Mouse (Mus musculus) forebrain, embryonic 16.5 days (tissue): ENCODE measurements around the gene Cyct. TPM values are rescaled to one million over a fixed set of nuclear protein-coding genes. Genes with fewer than 3 reads are reported as not detected.

Experiments
- ATAC-seq: fragments of 200-750 bp; cut with Nextera tagmentation; 2 replicates; pipeline ENCODE4 v1.8.0; 2017; ENCODE audit warnings: mild to moderate bottlenecking, moderate library complexity
- H3K27ac ChIP-seq: fragments of 300-500 bp; sonication (generic); 2 replicates; pipeline ENCODE4 v1.5.1; 2014; ENCODE audit warnings: low read length, control low read depth
- H3K27me3 ChIP-seq: fragments of 300-500 bp; sonication (generic); replicated peaks from 2 replicates; pipeline ENCODE4 v1.6.1; 2014; ENCODE audit warnings: low read length; ENCODE audit not compliant: control insufficient read depth, insufficient read depth
- H3K36me3 ChIP-seq: fragments of 300-500 bp; sonication (generic); 2 replicates; pipeline ENCODE4 v1.6.1; 2014; ENCODE audit not compliant: control insufficient read depth, insufficient read depth
- H3K4me1 ChIP-seq: fragments of 300-500 bp; sonication (generic); replicated peaks from 2 replicates; pipeline ENCODE4 v1.6.1; 2014; ENCODE audit warnings: low read length; ENCODE audit not compliant: control insufficient read depth, insufficient read depth
- H3K4me2 ChIP-seq: fragments of 300-500 bp; sonication (generic); 2 replicates; pipeline ENCODE4 v1.6.1; 2014; ENCODE audit warnings: mild to moderate bottlenecking, low read length, control low read depth
- H3K4me3 ChIP-seq: fragments of 300-500 bp; sonication (generic); replicated peaks from 2 replicates; pipeline ENCODE4 v1.5.1; 2014; ENCODE audit warnings: mild to moderate bottlenecking, low read length, control low read depth
- H3K9ac ChIP-seq: fragments of 300-500 bp; sonication (generic); replicated peaks from 2 replicates; pipeline ENCODE4 v1.6.1; 2014; ENCODE audit warnings: low read depth, low read length, control low read depth
- H3K9me3 ChIP-seq: fragments of 300-500 bp; sonication (generic); 2 replicates; pipeline ENCODE4 v1.6.1; 2016; ENCODE audit warnings: low read length; ENCODE audit not compliant: control insufficient read depth
- WGBS: fragments of 180-500 bp; shearing (Covaris S2); extraction: QIAGEN DNeasy Blood & Tissue Kit; methylation state at CpG from one replicate; pipeline ENCODE4 v1.1.7; 2014; 5-methylcytosine and 5-hydroxymethylcytosine counted together
- microRNA-seq: library from miRNA; unstranded; fragments of <30 nt; microRNA quantifications from one replicate; pipeline ENCODE4, GENCODE M21; 2017
- polyA plus RNA-seq: library from polyadenylated mRNA; unstranded; fragments of >200 nt; fragmentation: Nextera tagmentation; extraction: Ambion mirVana; gene quantifications from 2 replicates; pipeline ENCODE4 v1.2.1, GENCODE M21; 2015

The Cyct gene
- polyA plus RNA-seq, 1 experiment from 2014 or later = not detected

DNA sequence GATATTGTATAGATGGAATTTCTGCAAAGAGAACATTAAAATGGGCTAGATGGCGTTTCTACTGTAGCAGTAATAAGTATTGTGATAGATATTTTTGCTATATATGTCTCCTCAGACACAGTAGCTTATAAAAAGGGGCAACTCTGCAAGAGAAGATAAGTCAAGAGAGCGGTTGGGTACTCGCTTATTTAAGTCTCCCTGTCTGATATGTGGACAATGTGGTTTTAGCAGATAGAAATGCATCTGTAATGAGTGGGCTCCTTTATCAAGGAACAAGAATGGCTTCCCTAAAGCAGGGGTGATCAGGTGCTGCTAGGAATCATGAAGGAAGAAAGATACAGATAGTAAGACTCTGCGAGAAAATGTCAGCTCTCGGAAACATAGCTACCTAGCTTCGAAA is 39.9 kb downstream of the Cyct start:
- 83% methylated on average over 6 of the region's 6 CpGs for WGBS
- no peak overlapping the region for H3K9ac ChIP-seq
- H3K36me3 ChIP-seq = no peaks in the 10 kb centered on the region
- ATAC-seq = no peak
- H3K4me2 ChIP-seq = no peak overlapping the region
- H3K27me3 ChIP-seq = no peaks in the 10 kb centered on the region
- H3K9me3 ChIP-seq = no peaks in the 10 kb centered on the region
- no peak overlapping the region for H3K4me3 ChIP-seq
- no peak overlapping the region for H3K27ac ChIP-seq
- no peaks in the 10 kb centered on the region for H3K4me1 ChIP-seq

DNA sequence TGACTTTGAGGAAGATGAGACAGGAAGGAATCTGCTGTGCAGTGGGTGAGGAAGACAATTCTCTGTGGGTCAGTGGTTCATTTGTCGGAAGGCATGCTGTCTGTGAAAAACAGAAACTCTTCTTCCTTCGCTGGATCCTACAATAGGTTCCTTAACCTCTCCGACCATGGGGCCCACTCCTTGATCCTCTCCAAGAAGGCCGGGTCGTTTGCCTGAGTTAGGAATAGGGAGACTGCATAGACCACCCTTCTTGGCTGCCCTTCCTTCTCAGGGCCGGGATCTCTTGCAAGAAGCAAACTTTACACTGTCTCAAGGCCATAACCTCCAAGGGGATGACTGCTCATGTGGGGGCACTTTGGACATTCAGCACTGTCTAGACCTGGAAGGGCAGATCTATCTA is 41.0 kb downstream of the Cyct start:
- WGBS = 94% methylated on average over 6 of the region's 6 CpGs
- H3K4me2 ChIP-seq = no peak overlapping the region
- no peak for ATAC-seq

More for the DNA sequence above, 41.0 kb downstream of the Cyct start:
- Histone ChIP-seq H3K9ac (no peak overlapping the region), H3K36me3 (no peaks in the 10 kb centered on the region), H3K4me1 (no peaks in the 10 kb centered on the region), H3K27ac (no peak overlapping the region), H3K27me3 (no peaks in the 10 kb centered on the region), H3K9me3 (no peaks in the 10 kb centered on the region), H3K4me3 (no peak overlapping the region)

Small RNA genes within 50 kb of the gene (microRNA-seq; reads per million reads assigned to microRNA genes)
- not detected for gene Gm44337

Other genes with a start within 250 kb of the Cyct start
- 0.31 and 0.73 TPM in 2 replicates for gene Pde11a, start 21.7 kb downstream of the Cyct start, polyA plus RNA-seq
- 19.2 and 19.5 TPM in 2 replicates for gene Rbm45, start 9.5 kb upstream of the Cyct start, polyA plus RNA-seq
- gene Osbpl6, start 46.1 kb upstream of the Cyct start, polyA plus RNA-seq = 23.5 and 28.0 TPM in 2 replicates